Mouse (Mus musculus) heart, embryonic 10.5 days (tissue): Measurements from ENCODE around the gene Nubpl. TPM values are rescaled to one million over a fixed set of nuclear protein-coding genes. Genes with fewer than 3 reads are reported as not detected.

Experiments
- polyA plus RNA-seq: library from polyadenylated mRNA; unstranded; fragments of >200 nt; fragmentation: Nextera tagmentation; extraction: Ambion mirVana; gene quantifications from 2 replicates; pipeline ENCODE4 v1.2.1, GENCODE M21; 2016

Nubpl gene
- polyA plus RNA-seq, 1 experiment from 2014 or later = 13.6 TPM

Other genes with a start within 250 kb of the Nubpl start
- 14.3 and 15.6 TPM in 2 replicates for gene Heatr5a, start 126.4 kb upstream of the Nubpl start, polyA plus RNA-seq
- gene Dtd2, start 91.2 kb upstream of the Nubpl start, polyA plus RNA-seq = 20.3 and 20.7 TPM in 2 replicates
- not detected in 2 replicates for gene Gpr33, start 69.7 kb upstream of the Nubpl start, polyA plus RNA-seq